Mouse (Mus musculus): Measurements from ENCODE around the gene Prcc. TPM values are rescaled to one million over a fixed set of nuclear protein-coding genes. Genes with fewer than 3 reads are reported as not detected.
"Not testable (repeated sequence)": the region's sequence is repeated elsewhere in the genome, so short reads cannot be mapped to it uniquely, and the experiment has no call there.

The Prcc gene
- polyA plus RNA-seq, 1 experiment from 2014 or later: 9.8 TPM

- ATAC-seq: no peak
- peak overlapping the region; percentile 99 for H3K9ac ChIP-seq (ENCODE audit: low read depth, low read length)
- H3K27me3 ChIP-seq (replicated peaks; ENCODE audit: control insufficient read depth, insufficient read depth, low read length): no peaks in the 10 kb centered on the region
- peak overlapping the region; percentile 98 for H3K4me3 ChIP-seq (ENCODE audit: low read length)
- H3K36me3 ChIP-seq (ENCODE audit: control insufficient read depth, insufficient read depth, low read length): no peaks in the 10 kb centered on the region
- no peaks in the 10 kb centered on the region for H3K9me3 ChIP-seq (ENCODE audit: control insufficient read depth, low read length)
- H3K27ac ChIP-seq (ENCODE audit: low read length): peak overlapping the region; percentile 95
- peaks cover 31% of the 10 kb centered on the region for H3K4me1 ChIP-seq (ENCODE audit: control insufficient read depth, insufficient read depth, low read length)
- WGBS: 3% methylated on average over 1 of the region's 1 CpGs
- H3K4me2 ChIP-seq (ENCODE audit: low read depth, low read length): peak overlapping the region; percentile 72
These were observed 22.5 kb upstream of the Prcc start for GRCm38 (mm10) chr3:87907906-87908305.

DNA sequence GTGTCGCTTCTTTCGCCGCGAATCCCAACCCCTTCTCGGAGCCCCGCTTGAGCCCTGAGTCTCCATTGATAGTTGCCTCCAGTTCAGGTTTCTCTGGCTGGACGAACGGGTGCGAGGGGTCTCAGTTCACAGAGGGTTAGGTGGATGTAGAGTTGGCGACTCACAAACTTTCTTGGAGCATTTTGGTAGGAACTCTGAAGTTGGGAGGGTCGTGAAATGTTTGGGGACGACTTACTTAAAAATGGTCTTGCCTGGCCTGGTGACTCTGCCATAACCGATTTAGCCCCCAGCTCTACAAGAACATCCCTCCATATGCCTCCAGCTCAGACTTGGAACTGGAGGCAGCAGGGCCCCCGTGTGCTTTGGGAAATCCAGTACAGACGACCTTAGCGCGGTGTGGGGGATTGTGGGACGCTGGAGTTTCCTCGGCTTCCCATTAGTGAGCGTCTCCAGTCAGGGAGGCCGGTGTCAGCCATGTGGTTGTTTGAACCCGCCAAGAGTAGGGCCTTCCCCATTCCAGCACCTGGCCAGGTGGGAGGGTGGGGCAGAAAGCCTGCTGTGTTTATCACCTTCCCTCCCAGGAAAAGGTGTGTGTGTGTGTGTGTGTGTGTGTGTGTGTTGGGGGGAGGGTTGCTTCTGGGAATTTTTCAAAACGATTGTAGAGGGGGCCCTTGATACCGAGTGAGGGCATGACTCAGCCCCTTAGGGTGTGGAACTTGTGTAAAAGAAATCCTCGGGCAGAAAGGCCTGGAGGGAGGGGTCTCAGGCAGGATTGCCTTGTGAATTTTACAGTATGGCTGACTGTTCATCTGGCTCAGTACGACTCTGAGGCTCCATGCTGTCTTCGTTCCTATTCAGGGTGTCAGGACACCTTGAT lies 21.8 kb upstream of the Prcc start:
- Histone ChIP-seq H3K4me1 (ENCODE audit: control insufficient read depth, insufficient read depth, low read length) (peaks cover 31% of the 10 kb centered on the region), H3K9me3 (ENCODE audit: control insufficient read depth, low read length) (no peaks in the 10 kb centered on the region), H3K4me2 (ENCODE audit: low read depth, low read length) (peak overlapping the region; percentile 72), H3K4me3 (ENCODE audit: low read length) (peak overlapping the region; percentile 98), H3K36me3 (ENCODE audit: control insufficient read depth, insufficient read depth, low read length) (no peaks in the 10 kb centered on the region), H3K27me3 (replicated peaks; ENCODE audit: control insufficient read depth, insufficient read depth, low read length) (no peaks in the 10 kb centered on the region), H3K27ac (ENCODE audit: low read length) (peak overlapping the region; percentile 95), H3K9ac (ENCODE audit: low read depth, low read length) (peak overlapping the region; percentile 99)
- under 1% methylated on average over 26 of the region's 27 CpGs for WGBS
- peak; percentile 50 for ATAC-seq

GRCm38 (mm10) chr3:87906601-87906980 lies 21.2 kb upstream of the Prcc start:
- peak; percentile 9 for ATAC-seq
- Histone ChIP-seq H3K36me3 (ENCODE audit: control insufficient read depth, insufficient read depth, low read length) (no peaks in the 10 kb centered on the region), H3K4me3 (ENCODE audit: low read length) (peak overlapping the region; percentile 98), H3K4me1 (ENCODE audit: control insufficient read depth, insufficient read depth, low read length) (peaks cover 31% of the 10 kb centered on the region), H3K9ac (ENCODE audit: low read depth, low read length) (peak overlapping the region; percentile 99), H3K9me3 (ENCODE audit: control insufficient read depth, low read length) (no peaks in the 10 kb centered on the region), H3K27ac (ENCODE audit: low read length) (peak overlapping the region; percentile 95), H3K27me3 (replicated peaks; ENCODE audit: control insufficient read depth, insufficient read depth, low read length) (no peaks in the 10 kb centered on the region), H3K4me2 (ENCODE audit: low read depth, low read length) (peak overlapping the region; percentile 72)
- 1% methylated on average over 38 of the region's 47 CpGs for WGBS

DNA sequence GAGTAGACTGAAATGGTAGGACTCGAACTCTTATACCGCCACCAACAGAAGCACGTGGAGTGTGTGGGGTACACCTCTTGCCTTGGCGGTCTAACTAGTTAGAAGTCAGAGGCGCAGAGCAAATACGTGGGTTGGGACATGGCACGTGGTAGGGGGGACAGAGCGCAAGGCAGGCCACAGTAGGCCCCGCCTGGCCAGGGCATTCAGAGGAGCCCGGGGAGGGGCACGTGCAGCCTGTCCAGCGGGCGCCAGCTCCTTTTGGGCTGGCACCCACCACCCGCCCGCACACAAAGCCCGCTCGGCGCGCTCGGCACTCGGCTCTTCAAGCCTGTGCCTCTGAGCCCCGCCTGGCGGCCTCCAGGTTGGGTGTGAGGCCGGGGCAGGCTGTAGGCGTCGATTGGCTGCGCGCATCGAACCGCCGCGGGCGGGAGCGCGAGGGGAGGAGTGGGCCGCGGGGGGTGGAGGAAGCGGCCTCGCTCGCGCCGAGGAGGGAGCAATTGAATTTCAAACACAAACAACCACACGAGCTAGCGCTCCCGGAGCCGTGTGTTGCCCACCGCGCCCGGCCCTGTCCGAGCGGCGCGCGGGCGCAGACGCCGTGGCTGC lies 20.6 kb upstream of the Prcc start, which contains the start of gene Hdgf:
Gene Hdgf (plus strand): TSS at position 442 of the 606 bp plus-strand sequence.
- ATAC-seq: peak; percentile 87
- WGBS: 1% methylated on average over 51 of the region's 57 CpGs

DNA sequence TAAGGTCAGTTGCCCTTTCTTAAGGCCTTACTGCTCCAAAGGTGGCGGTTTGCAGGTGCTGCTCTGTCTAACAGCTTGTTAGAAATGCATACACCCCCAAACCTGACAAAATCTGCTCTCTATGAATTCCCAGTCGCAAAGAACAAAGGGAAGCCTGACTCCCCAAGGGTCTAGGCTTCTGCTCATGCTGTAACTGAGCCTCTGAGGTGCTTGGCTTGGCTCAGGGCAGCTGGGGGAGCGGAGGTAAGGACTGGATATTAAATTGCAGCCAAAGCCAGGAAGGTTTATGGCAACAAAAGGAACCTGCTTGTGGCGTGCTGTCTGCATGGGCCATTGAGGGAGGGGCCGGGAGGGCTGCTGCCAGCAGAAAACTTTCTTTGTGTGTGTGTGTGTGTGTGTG lies 18.4 kb upstream of the Prcc start:
- peaks cover 11% of the 10 kb centered on the region for H3K4me1 ChIP-seq (ENCODE audit: control insufficient read depth, insufficient read depth, low read length)
- H3K9me3 ChIP-seq (ENCODE audit: control insufficient read depth, low read length): no peaks in the 10 kb centered on the region
- no peak overlapping the region for H3K4me3 ChIP-seq (ENCODE audit: low read length)
- no peak overlapping the region for H3K9ac ChIP-seq (ENCODE audit: low read depth, low read length)
- WGBS: 50% methylated on average over 5 of the region's 5 CpGs
- no peak overlapping the region for H3K4me2 ChIP-seq (ENCODE audit: low read depth, low read length)
- no peaks in the 10 kb centered on the region for H3K36me3 ChIP-seq (ENCODE audit: control insufficient read depth, insufficient read depth, low read length)
- no peaks in the 10 kb centered on the region for H3K27me3 ChIP-seq (replicated peaks; ENCODE audit: control insufficient read depth, insufficient read depth, low read length)
- no peak overlapping the region for H3K27ac ChIP-seq (ENCODE audit: low read length)
- ATAC-seq: no peak

More for the DNA sequence above, 20.6 kb upstream of the Prcc start, which contains the start of gene Hdgf:
- peak within 1 kb of the TSS; percentile 99 for H3K9ac ChIP-seq (ENCODE audit: low read depth, low read length)
- peak within 1 kb of the TSS; percentile 95 for H3K27ac ChIP-seq (ENCODE audit: low read length)
- H3K9me3 ChIP-seq (ENCODE audit: control insufficient read depth, low read length): no peaks in the 10 kb centered on the region
- H3K4me3 ChIP-seq (ENCODE audit: low read length): peak within 1 kb of the TSS; percentile 98
- H3K4me1 ChIP-seq (ENCODE audit: control insufficient read depth, insufficient read depth, low read length): peaks cover 27% of the 10 kb centered on the region
- peak within 1 kb of the TSS; percentile 72 for H3K4me2 ChIP-seq (ENCODE audit: low read depth, low read length)
- H3K36me3 ChIP-seq (ENCODE audit: control insufficient read depth, insufficient read depth, low read length): no peaks in the 10 kb centered on the region
- no peaks in the 10 kb centered on the region for H3K27me3 ChIP-seq (replicated peaks; ENCODE audit: control insufficient read depth, insufficient read depth, low read length)

DNA sequence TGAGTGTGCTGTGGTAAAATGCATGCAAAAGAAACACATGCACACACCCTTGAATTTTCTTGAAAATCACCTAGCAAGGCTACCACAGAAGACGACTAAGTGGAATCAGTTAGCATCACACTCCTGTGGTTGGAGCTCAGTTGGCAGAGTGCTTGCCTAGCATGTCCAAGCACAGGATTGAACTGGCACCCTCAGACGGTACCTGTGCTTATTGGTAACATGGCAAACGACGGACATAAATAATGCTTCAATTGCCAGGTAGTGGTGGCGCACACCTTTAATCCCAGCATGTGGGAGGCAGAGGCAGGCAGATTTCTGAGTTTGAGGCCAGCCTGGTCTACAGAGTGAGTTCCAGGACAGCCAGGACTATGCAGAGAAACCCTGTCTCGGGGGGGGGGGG lies 16.6 kb upstream of the Prcc start:
- not testable (repeated sequence) for H3K36me3 ChIP-seq (ENCODE audit: control insufficient read depth, insufficient read depth, low read length); H3K9ac ChIP-seq (ENCODE audit: low read depth, low read length); ATAC-seq; H3K4me1 ChIP-seq (ENCODE audit: control insufficient read depth, insufficient read depth, low read length); H3K27me3 ChIP-seq (replicated peaks; ENCODE audit: control insufficient read depth, insufficient read depth, low read length); H3K9me3 ChIP-seq (ENCODE audit: control insufficient read depth, low read length); H3K4me3 ChIP-seq (ENCODE audit: low read length); H3K27ac ChIP-seq (ENCODE audit: low read length); H3K4me2 ChIP-seq (ENCODE audit: low read depth, low read length)
- 79% methylated on average over 6 of the region's 6 CpGs for WGBS

- H3K9me3 ChIP-seq (ENCODE audit: control insufficient read depth, low read length): no peaks in the 10 kb centered on the region
- H3K4me1 ChIP-seq (ENCODE audit: control insufficient read depth, insufficient read depth, low read length): no peaks in the 10 kb centered on the region
- WGBS: 24% methylated on average over 1 of the region's 1 CpGs
- no peaks in the 10 kb centered on the region for H3K27me3 ChIP-seq (replicated peaks; ENCODE audit: control insufficient read depth, insufficient read depth, low read length)
- H3K9ac ChIP-seq (ENCODE audit: low read depth, low read length): no peak overlapping the region
- no peak overlapping the region for H3K4me3 ChIP-seq (ENCODE audit: low read length)
- H3K27ac ChIP-seq (ENCODE audit: low read length): no peak overlapping the region
- no peaks in the 10 kb centered on the region for H3K36me3 ChIP-seq (ENCODE audit: control insufficient read depth, insufficient read depth, low read length)
- no peak for ATAC-seq
- H3K4me2 ChIP-seq (ENCODE audit: low read depth, low read length): no peak overlapping the region
These were observed 15.7 kb upstream of the Prcc start for GRCm38 (mm10) chr3:87901036-87901624.

GRCm38 (mm10) chr3:87899776-87900175 lies 14.4 kb upstream of the Prcc start:
- no peak overlapping the region for H3K4me3 ChIP-seq (ENCODE audit: low read length)
- ATAC-seq: no peak
- no peak overlapping the region for H3K27ac ChIP-seq (ENCODE audit: low read length)
- 85% methylated on average over 3 of the region's 3 CpGs for WGBS
- H3K9ac ChIP-seq (ENCODE audit: low read depth, low read length): no peak overlapping the region
- no peaks in the 10 kb centered on the region for H3K9me3 ChIP-seq (ENCODE audit: control insufficient read depth, low read length)
- no peak overlapping the region for H3K4me2 ChIP-seq (ENCODE audit: low read depth, low read length)
- no peaks in the 10 kb centered on the region for H3K36me3 ChIP-seq (ENCODE audit: control insufficient read depth, insufficient read depth, low read length)
- H3K27me3 ChIP-seq (replicated peaks; ENCODE audit: control insufficient read depth, insufficient read depth, low read length): no peaks in the 10 kb centered on the region
- H3K4me1 ChIP-seq (ENCODE audit: control insufficient read depth, insufficient read depth, low read length): no peaks in the 10 kb centered on the region

GRCm38 (mm10) chr3:87899266-87899665 lies 13.9 kb upstream of the Prcc start:
- no peak overlapping the region for H3K9ac ChIP-seq (ENCODE audit: low read depth, low read length)
- no peak overlapping the region for H3K27ac ChIP-seq (ENCODE audit: low read length)
- H3K36me3 ChIP-seq (ENCODE audit: control insufficient read depth, insufficient read depth, low read length): no peaks in the 10 kb centered on the region
- no peak for ATAC-seq
- WGBS: 66% methylated on average over 3 of the region's 3 CpGs
- H3K4me2 ChIP-seq (ENCODE audit: low read depth, low read length): no peak overlapping the region
- no peaks in the 10 kb centered on the region for H3K4me1 ChIP-seq (ENCODE audit: control insufficient read depth, insufficient read depth, low read length)
- no peak overlapping the region for H3K4me3 ChIP-seq (ENCODE audit: low read length)
- H3K9me3 ChIP-seq (ENCODE audit: control insufficient read depth, low read length): no peaks in the 10 kb centered on the region
- H3K27me3 ChIP-seq (replicated peaks; ENCODE audit: control insufficient read depth, insufficient read depth, low read length): no peaks in the 10 kb centered on the region
